Mouse (Mus musculus) ES-Bruce4 (cell line): ENCODE results near the gene Dpp9.

Source experiments
- CTCF ChIP-seq: IDR thresholded peaks from one replicate; pipeline ENCODE4 v1.8.1; 2011; ENCODE audit warnings: low read depth, low read length
- POLR2A ChIP-seq: IDR thresholded peaks from one replicate; pipeline ENCODE4 v1.8.1; 2011; ENCODE audit warnings: low read length; ENCODE audit not compliant: insufficient read depth

DNA sequence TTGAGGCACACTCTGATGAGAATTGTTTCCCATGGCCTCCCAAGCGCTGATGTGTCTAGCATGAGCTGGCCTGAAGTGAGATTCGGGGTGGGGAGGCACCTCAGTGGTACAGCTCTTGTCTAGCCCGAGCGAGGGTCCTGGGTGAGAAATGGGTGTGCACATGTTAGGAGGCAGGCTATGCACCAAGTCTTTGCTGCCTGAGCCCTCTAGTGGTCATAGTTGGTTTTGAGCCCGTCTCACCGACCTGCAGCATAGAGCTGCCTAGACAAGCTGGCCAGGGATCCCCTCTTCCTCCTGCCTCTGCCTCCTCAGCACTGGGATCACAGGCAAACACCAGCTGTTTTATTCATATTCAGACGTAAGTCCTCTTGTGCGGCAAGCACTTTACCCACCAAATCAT is 45.3 kb upstream of the Dpp9 start:
- no peak for TF ChIP-seq POLR2A
- TF ChIP-seq CTCF = peak; percentile 94
